Mouse (Mus musculus): ENCODE results near the gene Erp44.

Erp44 gene

DNA sequence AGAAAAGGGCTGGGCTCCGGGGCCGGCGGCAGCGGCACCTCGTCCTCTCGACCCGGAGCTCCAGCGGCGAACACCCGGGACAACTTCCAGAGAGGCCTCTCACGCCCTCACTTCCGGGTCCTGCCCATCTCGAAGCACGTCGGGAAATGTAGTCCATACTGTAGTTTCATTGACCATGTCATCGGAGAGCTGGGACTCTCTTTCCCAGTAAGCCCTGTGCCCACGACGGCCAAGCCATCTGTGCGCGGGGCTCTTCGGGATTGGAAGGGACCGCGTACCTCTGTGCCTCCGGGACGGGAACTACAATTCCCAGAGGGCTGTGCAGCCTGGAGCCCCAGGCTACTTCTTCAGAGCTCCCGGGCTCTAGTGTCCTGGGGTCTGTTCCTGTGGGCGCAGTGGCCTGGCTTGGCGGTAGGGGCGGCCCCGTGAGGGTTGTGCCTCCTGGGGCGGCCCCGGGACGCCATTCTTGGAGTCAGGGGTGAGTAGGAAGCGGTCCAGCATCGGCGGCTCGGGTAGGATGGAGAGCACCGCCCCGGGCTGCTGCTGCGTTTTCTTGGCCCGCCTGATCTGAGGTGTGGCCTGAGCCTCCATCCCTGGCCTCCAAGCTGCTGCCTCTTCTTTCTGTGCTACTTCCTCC is at the start of gene Erp44, which contains the start of gene Invs:
TSS of gene Erp44 (minus strand) at position 61 of the 637 bp plus-strand sequence.
TSS of gene Invs (plus strand) at position 263 of the 637 bp plus-strand sequence.
- DNase-seq = peak; percentile 88 to 91

GRCm38 (mm10) chr4:48328042-48328441 is 48.7 kb upstream of the Erp44 start:
- no peak for DNase-seq

DNA sequence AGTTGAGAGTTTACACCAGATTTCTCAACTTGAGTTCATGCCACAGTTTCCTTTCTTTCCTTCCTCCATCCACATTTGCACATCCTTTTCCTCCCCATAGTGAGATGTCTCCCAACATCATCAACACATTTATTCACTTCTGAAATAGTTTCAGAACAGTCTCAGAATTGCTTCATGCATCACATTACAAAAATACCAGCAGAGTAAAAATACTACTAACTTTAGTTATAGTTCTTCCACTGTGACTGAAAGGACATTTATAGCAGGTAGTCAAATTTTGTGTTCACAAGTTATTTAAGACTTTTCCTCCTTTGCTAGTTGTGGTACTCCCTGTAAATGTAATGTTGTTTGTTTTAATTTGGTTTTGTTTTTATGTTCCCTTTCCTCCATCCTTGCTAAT is 47.8 kb upstream of the Erp44 start:
- DNase-seq = no peak

DNA sequence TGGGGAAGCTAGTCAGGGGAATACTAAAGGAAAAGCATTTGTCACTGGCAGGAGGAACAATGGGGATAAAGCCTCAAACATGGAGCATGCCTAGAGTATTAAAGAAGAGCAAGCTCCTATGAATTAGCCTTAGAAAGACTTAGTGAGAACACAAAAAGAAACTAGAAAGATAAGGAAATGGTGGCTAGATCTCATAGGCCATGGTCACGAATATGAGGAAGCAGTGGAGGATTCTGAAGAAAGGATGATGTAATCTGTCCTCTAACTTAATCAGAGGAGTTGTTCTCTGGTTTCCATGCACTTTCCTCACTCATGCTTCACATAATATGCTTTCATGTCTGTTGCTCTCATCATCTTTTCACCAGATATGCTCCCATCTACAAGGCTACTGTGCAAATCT is 42.7 kb upstream of the Erp44 start:
- DNase-seq = no peak

- DNase-seq = no peak
These were observed 41.9 kb upstream of the Erp44 start for GRCm38 (mm10) chr4:48321276-48321675.

- DNase-seq = no peak
These were observed 36.7 kb upstream of the Erp44 start for GRCm38 (mm10) chr4:48316036-48316435.

DNA sequence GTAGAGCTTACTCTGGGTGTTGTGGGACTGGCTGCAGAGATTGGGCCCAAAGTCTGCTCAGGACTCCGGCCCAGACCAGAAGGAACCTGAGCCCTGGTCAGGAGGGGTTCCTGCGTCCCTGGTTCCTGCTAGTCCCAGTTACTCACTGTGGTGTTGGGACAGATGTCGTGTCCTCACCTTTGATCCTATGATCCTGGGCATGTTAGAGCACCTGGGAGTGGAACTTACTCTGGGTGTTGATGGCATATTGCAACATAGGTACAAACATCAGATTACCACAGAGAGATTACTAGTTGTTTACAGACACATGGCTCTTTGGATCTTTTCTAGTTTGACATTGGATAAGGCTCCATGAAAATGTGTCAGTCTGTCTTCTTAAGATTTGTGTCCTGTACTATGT is 35.5 kb upstream of the Erp44 start:
- no peak for DNase-seq

GRCm38 (mm10) chr4:48287086-48287757 is 7.9 kb upstream of the Erp44 start:
- no peak for DNase-seq

DNA sequence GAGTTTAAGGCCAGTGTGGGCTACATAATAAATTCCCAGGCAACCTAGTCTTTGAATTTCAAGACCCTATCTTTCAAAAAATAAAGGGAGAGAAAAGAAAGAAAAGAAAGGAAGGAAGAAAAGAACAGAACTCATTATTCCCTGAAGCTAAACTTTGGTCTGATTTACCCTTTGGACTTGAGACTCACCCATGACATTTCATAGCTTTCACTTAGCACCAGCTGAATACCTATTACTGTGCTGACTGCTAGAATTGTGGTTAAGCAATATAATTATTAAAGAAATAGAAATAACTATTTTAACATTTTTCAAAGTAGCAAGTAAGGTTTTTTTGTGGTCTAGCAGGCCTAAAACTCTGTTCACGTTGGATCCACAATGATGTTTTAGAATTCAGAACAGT is 1.8 kb upstream of the Erp44 start:
- DNase-seq = no peak

DNA sequence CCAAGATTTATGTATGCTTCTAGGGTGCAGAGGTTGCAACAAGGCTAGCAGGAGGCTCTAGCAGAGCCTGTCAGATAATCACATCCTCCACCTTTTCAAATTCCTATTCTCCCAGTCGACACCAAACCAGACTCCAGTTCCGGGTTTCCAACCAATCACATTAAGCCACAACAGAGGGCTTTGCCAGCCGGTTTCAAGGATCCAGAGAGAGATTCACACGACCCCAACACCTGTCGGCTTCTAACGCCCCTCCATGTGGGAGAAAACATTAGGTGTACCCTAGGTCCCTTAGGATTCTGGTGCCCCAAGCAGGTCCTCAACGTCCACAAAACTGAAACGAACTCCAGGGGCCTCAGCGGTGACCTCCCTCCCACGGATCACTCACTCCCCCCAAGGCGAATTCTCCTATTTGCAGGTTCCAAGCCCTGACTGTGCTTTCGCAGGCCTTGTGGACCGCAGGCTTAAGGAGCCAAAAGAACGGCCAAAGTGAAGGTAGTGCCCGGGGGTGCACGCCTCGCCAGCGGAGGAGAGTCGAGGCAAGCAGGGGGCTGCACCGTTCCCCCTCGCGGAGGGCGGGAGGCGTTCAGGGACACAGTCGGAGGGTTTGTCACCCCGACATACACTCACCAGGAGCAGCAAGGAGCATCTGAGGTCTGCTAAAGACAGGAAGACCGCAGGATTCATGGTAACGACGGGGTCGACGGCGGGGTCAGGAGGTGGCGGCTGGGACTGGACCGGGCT is 431 bp downstream of the Erp44 start:
- no peak for DNase-seq

DNA sequence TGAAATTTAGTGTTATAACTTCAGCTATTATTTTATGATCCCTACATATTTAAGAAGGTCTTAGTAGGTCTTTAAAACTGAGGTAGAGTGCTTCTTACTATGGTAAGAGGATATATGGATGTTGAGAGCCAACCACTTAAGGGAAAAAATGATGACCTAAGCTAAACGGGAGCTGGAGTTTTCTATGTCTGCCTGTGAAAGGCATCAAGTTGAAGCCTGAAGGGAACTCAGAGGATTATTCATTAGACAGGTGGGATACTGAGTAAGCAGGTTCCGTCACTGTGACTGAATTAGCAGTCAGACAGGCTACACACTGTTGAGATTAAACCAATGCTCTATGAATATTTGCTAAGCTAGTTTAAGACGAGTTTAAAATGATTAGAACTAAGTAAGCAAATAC is 2.3 kb downstream of the Erp44 start:
- DNase-seq = no peak

DNA sequence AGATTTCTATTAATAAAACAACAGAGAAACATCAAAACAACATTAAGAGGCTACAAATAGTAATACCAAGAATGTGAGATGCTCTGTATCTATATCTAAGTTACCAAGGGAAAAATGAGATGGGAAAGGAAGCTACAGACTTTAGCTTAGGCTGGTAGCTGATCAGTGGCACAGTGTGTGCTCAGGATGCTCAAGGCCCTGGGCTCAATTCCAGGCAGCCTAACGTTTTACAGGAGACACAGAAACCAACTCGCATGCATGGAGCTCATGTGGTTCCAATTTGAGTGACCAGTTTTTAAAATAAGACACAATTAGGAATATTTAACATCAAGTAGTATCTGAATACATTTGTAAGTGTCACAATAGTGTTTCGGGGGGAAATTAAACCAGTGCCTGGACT is 3.6 kb downstream of the Erp44 start:
- DNase-seq = no peak

DNA sequence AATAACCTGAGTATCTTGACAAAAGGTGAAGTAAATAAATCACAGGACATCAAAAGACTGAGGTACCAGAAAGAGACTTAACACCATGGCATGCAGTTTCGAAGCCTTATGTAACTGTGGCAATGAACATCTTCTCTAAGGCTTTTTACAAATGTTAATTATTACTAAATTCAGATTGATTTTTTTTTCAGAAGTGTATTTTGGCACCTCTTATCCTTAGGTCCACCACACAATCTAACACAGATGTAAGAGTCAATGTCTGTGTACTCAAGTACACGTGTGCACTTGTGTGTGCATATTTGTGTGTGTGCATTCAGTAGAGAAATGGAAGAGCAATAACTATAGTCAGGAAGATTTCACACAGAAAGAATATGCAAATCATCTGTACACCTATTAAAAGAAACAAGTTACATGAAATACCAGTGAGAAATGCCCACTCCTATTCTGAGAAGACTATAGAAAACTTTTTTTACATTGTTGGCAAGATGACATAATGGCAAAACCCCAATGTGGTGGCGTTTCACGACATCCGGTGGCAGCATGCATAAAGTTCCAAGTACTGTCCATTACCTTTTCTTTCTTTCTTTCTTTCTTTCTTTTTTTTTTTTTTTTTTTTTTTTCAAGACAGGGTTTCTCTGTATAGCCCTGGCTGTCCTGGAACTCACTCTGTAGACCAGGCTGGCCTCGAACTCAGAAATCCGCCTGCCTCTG is 6.1 kb downstream of the Erp44 start:
- DNase-seq = no peak

GRCm38 (mm10) chr4:48271838-48272237 is 7.5 kb downstream of the Erp44 start:
- DNase-seq = no peak

GRCm38 (mm10) chr4:48270532-48270931 is 8.8 kb downstream of the Erp44 start:
- no peak for DNase-seq

DNA sequence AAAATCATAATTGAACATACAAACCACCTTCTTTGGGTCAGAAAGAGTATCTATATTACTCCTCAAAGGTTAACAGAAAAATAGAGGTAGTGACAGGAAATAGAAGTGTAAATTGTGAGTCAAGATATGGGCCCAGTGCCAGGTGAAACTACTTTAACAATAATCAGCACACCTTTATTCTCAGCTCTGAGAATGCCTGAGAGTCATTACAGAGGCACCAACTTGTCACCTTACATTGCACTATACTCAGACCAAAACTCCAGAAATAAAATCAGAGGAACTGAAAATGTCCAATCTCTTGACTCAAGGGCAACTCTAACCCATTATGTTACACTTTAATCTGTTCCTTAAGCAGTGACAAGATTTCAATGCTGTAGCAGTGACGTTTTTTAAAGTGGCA is 11.2 kb downstream of the Erp44 start:
- DNase-seq = no peak

DNA sequence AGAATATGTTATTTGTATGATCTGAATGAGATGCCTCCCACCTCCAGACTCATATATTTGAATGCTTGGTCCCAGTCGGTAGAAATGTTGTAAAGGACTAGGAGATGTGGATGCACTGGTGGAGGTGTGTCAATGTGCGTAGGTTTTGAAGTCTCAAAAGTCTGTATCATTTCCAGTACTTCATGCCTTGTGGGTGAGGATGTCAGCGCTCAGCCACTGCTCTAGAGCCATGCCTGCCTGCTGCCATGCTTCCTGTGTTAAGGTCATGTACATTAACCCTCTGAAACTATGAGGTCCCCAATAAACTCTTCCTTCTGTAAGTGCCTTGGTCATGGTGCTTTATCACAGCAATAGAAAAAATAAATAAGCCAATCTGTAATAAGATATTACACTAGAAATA is 11.7 kb downstream of the Erp44 start:
- DNase-seq = no peak

DNA sequence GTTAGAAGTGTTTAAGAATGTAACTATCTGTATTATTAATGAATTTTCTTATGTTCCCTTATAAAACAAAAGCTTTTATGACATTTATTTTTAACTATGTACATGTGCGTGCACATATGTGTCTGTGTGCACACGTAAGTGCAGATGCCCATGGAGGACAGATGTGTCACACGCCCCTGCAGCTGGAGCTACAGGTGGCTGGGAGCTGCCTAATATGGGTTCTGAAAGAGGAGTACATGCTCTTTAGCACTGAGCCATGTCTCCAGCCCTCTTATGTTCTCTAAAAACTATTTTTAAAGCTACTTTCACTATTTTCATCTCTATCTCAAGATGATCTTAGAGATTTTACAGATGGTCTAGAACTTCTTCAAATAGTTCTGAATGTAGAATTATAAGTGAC is 21.3 kb downstream of the Erp44 start:
- no peak for DNase-seq

GRCm38 (mm10) chr4:48253266-48253665 is 26.1 kb downstream of the Erp44 start:
- DNase-seq = no peak

DNA sequence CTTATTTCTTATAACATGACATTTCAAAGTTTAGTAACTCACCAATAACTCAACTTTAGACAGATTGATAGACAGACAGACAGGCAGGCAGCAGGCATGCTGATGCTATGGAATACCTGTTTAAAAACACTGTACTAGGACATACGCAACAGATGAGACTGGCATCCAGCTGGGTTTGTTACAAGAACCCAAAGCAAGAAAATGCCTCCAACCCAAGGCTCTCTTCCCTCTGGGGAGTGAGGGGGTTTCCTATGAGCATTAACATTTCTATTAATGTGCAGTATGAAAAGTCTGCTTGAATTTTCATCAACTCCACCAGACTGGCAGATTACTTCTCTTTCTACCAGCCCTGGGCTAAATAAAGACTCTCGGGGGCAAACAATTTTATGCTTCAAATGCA is 35.1 kb downstream of the Erp44 start:
- peak; percentile 58 to 61 for DNase-seq

- DNase-seq = no peak
These were observed 35.6 kb downstream of the Erp44 start for GRCm38 (mm10) chr4:48243737-48244136.

GRCm38 (mm10) chr4:48242482-48242881 is 36.9 kb downstream of the Erp44 start:
- DNase-seq = peak; percentile 65 to 73

GRCm38 (mm10) chr4:48239046-48239445 is 40.3 kb downstream of the Erp44 start:
- DNase-seq = no peak

Data from B cell, adult 2 months (primary cell).